Mouse (Mus musculus) erythroblast, embryonic 14.5 days (primary cell): ENCODE measurements around the gene Zfp771. TPM values are rescaled to one million over a fixed set of nuclear protein-coding genes. Genes with fewer than 3 reads are reported as not detected.
A peak's percentile ranks its signal among the peaks of the same experiment; 100 is the strongest.

Source experiments
- H3K27me3 ChIP-seq: 2 replicates; pipeline ENCODE4 v1.6.1; 2012; ENCODE audit warnings: inconsistent platforms; ENCODE audit not compliant: control insufficient read depth
- H3K36me3 ChIP-seq: 2 replicates; pipeline ENCODE4 v1.6.1; 2012; ENCODE audit warnings: mild to moderate bottlenecking, inconsistent platforms; ENCODE audit not compliant: control insufficient read depth
- H3K4me1 ChIP-seq: 2 replicates; pipeline ENCODE4 v1.6.1; 2012; ENCODE audit warnings: inconsistent platforms; ENCODE audit not compliant: control insufficient read depth
- H3K4me3 ChIP-seq: replicated peaks from 2 replicates; pipeline ENCODE3; 2012; ENCODE audit warnings: moderate library complexity, mild to moderate bottlenecking, inconsistent platforms
- H3K9me3 ChIP-seq: 2 replicates; pipeline ENCODE4 v1.6.1; 2012; ENCODE audit warnings: low read length, inconsistent platforms, mixed read lengths; ENCODE audit not compliant: control insufficient read depth
- GATA1 ChIP-seq: IDR thresholded peaks from 2 replicates; pipeline ENCODE4 v1.6.1; 2012; ENCODE audit warnings: low read length, inconsistent platforms, mixed read lengths
- TAL1 ChIP-seq: IDR thresholded peaks from 3 replicates; pipeline ENCODE4 v1.6.1; 2012; ENCODE audit warnings: low read length, inconsistent platforms, mixed read lengths
- polyA plus RNA-seq: library from polyadenylated mRNA; stranded (reverse); fragments of >175 nt; gene quantifications from 2 replicates; pipeline ENCODE4 v1.2.3, GENCODE M21; 2012

Gene Zfp771
- polyA plus RNA-seq, 1 experiment = 4.8 TPM

DNA sequence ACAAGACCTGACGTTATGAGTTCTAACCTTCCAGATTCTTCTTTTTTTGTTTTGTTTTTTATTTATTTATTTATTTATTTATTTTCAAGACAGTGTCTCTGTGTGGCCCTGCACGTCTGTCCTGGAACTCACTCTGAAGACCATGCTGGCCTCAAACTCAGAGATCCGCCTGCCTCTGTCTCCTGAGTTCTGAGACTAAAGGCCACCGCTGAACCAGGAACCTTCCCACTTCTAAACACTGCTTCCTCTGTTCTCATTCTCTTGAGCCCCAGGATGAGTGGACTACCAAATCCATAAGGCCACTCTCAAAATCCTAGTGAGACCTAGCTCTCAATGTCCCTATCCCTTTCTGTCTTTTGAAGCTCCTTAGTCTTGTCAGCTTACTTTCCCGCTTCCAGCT lies 34.2 kb upstream of the Zfp771 start:
- Histone ChIP-seq H3K36me3 (peaks cover 45% of the 10 kb centered on the region), H3K4me3 (peak overlapping the region; percentile 90), H3K4me1 (peaks cover 78% of the 10 kb centered on the region), H3K27me3 (no peaks in the 10 kb centered on the region), H3K9me3 (no peaks in the 10 kb centered on the region)
- no peak for TF ChIP-seq TAL1
- TF ChIP-seq GATA1 = no peak

DNA sequence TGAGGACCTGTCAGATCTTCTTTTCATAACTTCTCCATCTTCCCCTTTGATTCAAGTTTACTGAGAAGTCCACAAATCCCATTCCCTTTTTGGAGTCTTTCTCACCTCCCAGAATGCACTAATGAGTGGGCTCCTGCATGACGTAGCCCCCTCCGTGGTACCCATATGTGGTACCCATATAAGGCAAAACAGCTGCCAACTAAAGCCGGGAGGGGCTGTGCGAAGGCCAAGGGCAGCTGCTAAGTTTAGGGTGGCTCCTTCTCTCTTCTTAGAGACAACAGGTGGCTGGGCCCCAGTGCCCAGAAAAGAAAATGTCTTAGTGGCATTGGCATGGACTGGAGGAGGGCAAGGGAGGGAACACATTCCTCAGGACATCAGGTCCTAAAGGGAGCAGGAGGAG lies 33.8 kb upstream of the Zfp771 start:
- peak overlapping the region; percentile 90 for H3K4me3 ChIP-seq
- no peaks in the 10 kb centered on the region for H3K27me3 ChIP-seq
- H3K36me3 ChIP-seq = peaks cover 45% of the 10 kb centered on the region
- H3K4me1 ChIP-seq = peaks cover 78% of the 10 kb centered on the region
- TF ChIP-seq GATA1 = no peak
- no peak for TF ChIP-seq TAL1
- no peaks in the 10 kb centered on the region for H3K9me3 ChIP-seq

DNA sequence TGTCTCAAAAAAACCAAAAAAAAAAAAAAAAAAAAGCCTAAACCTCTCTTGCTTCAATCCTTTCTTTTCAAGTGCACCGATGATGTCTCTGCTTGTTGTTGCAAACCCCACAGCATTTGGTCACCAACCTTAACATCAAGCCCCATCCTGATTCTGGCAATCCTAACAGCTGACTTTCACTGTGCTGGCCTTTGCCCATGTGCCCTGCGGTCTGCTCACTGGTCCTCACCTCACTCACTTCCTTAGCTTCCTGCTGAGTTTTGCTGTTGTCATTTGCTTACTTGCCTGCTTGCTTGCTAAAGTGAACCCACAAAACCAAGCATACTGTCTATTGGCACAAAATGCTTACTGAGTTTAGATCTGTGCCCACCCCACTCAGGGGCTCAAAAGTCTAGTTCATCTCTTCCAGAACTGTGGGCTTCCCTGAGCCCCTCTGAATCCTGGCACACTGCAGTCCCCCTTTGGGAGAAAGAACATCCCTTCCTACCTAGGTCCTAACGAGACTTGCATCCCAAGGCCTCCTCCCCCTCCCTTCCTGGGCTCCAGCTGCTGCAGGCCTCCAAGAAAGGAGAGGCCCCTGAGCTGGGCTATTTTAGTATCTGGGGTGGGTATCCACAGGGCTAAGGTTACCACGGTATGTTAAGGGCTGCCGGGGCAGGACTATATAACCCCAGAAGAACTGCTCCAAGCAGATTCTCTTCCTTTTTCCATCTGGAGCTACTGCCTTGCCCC lies 32.9 kb upstream of the Zfp771 start:
- no peak for TF ChIP-seq TAL1
- no peak for TF ChIP-seq GATA1
- H3K4me1 ChIP-seq = peaks cover 79% of the 10 kb centered on the region
- H3K4me3 ChIP-seq = no peak overlapping the region
- H3K27me3 ChIP-seq = no peaks in the 10 kb centered on the region
- H3K36me3 ChIP-seq = peaks cover 42% of the 10 kb centered on the region
- no peaks in the 10 kb centered on the region for H3K9me3 ChIP-seq

DNA sequence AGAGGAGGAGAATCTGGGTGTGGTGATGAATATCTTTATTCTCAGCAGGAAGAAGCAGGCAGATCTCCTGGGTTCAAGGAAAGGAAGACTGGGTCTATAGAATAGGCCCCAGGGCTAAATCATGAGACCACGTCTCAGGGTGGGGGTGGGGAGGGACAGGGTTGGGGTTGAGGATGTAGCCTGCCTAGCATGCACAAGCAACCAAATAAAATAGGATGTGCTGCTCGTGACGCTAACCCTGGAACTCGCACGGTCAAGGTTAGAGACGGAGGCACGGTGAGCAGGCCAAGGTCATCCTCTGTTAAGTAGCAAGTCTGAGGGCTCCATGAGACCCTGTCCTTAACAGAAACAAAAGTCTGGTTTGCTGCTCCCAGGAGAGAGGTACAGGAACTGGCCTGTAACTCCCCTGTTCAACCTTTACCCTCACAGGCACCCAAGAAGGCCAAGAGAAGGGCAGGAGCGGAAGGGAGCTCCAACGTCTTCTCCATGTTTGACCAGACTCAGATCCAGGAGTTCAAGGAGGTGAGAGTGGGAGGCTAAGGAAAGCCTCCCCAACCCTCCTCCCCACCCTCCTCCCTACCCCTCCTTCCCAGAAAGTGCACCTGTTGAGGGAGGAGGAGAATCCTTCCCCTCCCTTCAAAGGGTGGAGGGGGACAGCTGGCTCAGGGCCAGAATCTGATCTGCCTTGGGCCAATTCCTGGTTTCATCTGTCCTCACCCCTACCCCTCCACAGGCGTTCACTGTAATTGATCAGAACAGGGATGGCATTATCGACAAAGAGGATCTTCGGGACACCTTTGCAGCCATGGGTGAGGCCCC lies 31.4 kb upstream of the Zfp771 start:
- TF ChIP-seq GATA1 = no peak
- TF ChIP-seq TAL1 = no peak
- Histone ChIP-seq H3K4me3 (no peak overlapping the region), H3K36me3 (peaks cover 43% of the 10 kb centered on the region), H3K27me3 (no peaks in the 10 kb centered on the region), H3K4me1 (peaks cover 80% of the 10 kb centered on the region), H3K9me3 (no peaks in the 10 kb centered on the region)

DNA sequence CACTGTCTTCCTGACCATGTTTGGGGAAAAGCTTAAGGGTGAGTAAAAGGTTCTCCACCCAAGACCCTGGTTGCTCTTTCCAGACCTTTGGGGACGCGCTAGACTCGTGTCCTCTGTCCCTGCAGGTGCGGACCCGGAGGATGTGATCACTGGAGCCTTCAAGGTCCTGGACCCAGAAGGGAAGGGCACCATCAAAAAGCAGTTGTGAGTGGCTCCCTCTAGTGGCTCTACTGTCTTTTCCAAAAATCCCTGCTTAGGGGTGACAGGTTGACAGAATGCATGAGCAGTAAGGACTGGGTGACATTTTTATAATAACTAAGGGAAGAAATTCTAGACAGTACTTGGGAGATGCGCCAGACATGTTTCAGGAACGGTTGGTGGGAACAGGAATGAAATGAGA lies 30.6 kb upstream of the Zfp771 start:
- H3K9me3 ChIP-seq = no peaks in the 10 kb centered on the region
- TF ChIP-seq TAL1 (no peak), GATA1 (no peak)
- H3K27me3 ChIP-seq = no peaks in the 10 kb centered on the region
- H3K4me3 ChIP-seq = no peak overlapping the region
- peaks cover 43% of the 10 kb centered on the region for H3K36me3 ChIP-seq
- peaks cover 87% of the 10 kb centered on the region for H3K4me1 ChIP-seq

DNA sequence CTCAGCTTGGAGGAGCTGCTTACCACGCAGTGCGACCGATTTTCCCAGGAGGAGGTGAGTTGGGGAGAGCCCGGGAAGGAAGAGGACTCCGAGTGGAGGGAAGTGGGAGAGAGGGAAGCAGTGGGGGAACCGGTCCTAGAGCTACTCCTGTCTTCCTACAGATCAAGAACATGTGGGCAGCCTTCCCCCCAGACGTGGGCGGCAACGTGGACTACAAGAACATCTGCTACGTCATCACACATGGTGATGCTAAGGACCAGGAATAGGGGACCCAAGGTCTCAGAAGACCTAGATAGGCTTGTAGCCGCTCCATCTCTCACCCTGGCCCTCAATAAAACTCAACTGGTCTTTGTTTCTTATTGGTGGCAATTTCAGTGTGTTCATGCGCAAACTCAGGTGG lies 30.1 kb upstream of the Zfp771 start:
- Histone ChIP-seq H3K4me1 (peaks cover 89% of the 10 kb centered on the region), H3K4me3 (no peak overlapping the region), H3K27me3 (no peaks in the 10 kb centered on the region), H3K9me3 (no peaks in the 10 kb centered on the region), H3K36me3 (peaks cover 43% of the 10 kb centered on the region)
- no peak for TF ChIP-seq TAL1
- no peak for TF ChIP-seq GATA1

DNA sequence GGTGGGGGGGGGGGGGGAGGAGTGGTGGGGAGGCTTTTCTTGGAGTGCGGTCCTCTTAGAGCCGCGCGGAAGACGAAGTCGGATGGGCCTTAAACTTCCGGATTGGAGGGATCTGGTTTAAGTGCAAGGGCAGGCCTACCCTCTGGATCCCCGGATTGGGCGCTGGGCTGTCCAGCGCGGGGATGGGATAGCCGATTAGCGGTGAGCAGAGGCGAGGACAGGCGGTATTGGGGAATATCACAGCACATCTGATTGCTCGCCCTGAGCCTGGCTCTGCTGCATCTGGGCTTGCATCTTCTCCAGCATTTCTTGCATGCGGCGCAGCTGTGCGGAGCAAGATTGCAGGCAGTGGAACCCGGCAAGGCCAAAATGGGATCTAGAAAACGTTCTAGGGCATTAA lies 29.6 kb upstream of the Zfp771 start:
- peaks cover 89% of the 10 kb centered on the region for H3K4me1 ChIP-seq
- no peaks in the 10 kb centered on the region for H3K27me3 ChIP-seq
- no peak for TF ChIP-seq TAL1
- TF ChIP-seq GATA1 = no peak
- no peak overlapping the region for H3K4me3 ChIP-seq
- H3K9me3 ChIP-seq = no peaks in the 10 kb centered on the region
- H3K36me3 ChIP-seq = peaks cover 43% of the 10 kb centered on the region

DNA sequence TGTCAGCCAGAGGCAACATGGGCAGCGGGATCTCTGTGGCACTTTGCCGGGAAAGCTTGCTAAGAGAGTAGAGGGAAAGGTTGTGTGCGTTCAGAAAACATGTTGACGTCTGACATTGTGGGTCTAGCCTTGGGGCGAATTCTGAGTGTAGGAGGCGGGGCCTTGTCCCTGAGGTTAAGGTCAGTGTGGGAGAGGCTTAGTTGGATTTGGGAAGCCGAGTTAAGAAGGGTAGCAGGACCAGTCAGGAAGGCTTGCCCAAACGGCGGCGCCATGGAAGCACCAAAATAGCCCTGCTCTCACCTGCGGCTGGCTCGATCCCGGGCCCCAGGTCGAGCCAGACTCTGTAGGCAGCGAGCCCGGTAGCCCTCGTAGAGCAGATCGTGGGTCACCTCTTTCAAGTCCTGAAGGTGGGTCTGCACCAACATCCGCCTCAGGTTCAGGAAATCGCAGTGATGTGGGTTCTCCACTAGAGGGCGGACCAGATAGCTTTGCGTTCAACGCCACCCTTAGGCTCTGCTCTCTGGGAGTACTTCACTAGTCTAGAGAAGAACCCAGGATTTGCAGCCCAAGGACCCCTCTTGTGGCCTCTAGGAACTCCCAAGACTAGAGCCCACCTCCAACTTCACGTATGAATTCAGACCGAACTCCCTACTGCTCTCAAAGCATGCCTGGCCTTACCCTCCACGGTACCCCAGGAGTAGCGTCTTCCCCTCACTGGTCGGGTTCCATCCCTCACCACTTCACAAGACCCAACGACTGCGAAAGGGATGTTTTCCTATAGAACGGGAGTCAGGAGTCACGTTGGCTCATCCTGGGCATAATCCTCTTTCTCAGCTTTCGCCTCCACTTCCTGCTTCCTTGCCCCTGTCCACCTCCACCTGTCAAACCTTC lies 28.8 kb upstream of the Zfp771 start:
- Histone ChIP-seq H3K27me3 (no peaks in the 10 kb centered on the region), H3K9me3 (no peaks in the 10 kb centered on the region), H3K36me3 (peaks cover 41% of the 10 kb centered on the region), H3K4me3 (peak overlapping the region; percentile 41), H3K4me1 (peaks cover 88% of the 10 kb centered on the region)
- TF ChIP-seq TAL1 = no peak
- no peak for TF ChIP-seq GATA1

DNA sequence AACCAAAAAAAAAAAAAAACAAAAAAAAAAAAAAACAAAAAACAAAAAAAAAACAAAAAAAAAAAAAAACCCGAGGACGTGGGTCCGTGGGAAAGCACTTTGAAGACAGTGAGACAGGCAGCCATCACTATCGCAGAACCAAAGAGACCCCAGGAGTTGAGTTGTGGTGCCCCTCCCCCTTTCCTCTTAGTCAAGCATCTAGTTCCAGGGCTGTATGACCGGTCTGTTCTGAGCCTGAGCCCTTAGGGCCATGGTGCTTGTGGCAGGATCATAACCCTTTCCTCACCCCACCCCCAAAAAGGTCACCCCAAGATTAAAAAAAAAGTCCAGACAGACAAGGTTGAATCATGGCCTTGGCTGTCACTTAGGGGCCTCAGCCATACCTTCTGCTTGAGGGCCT lies 27.8 kb upstream of the Zfp771 start:
- Histone ChIP-seq H3K9me3 (no peaks in the 10 kb centered on the region), H3K4me1 (peaks cover 88% of the 10 kb centered on the region), H3K27me3 (no peaks in the 10 kb centered on the region), H3K4me3 (peak overlapping the region; percentile 16), H3K36me3 (peaks cover 34% of the 10 kb centered on the region)
- TF ChIP-seq GATA1 (no peak), TAL1 (no peak)
